Mouse (Mus musculus): ENCODE data around the gene Anapc16. TPM values are rescaled to one million over a fixed set of nuclear protein-coding genes. Genes with fewer than 3 reads are reported as not detected.

The Anapc16 gene
- total and polyA plus RNA-seq, 3 experiments, result 53.7 to 61.5 TPM; not detected in 1

GRCm38 (mm10) chr10:59963609-59964008, 39.3 kb downstream of the Anapc16 start:
- peak; percentile 46 for DNase-seq (ENCODE audit: low read depth, low spot score)
- Histone ChIP-seq H3K9me3 (replicated peaks; ENCODE audit: insufficient read depth, low read length) (no peaks in the 10 kb centered on the region), H3K79me2 (ENCODE audit: control insufficient read depth, insufficient read depth, low read length, poor library complexity) (no peaks in the 10 kb centered on the region), H3K4me3 (ENCODE audit: control insufficient read depth in 1 of 2, insufficient read depth in 1 of 2, low read depth in 2 of 2, low read length in 2 of 2) (no peak overlapping the region), H3K27ac (ENCODE audit: control insufficient read depth, low read depth, low read length) (no peak overlapping the region), H3K9ac (ENCODE audit: control insufficient read depth, low read depth, low read length, poor library complexity, severe bottlenecking) (no peak overlapping the region), H3K36me3 (ENCODE audit: control insufficient read depth in 1 of 2, insufficient read depth in 2 of 2, low read length in 2 of 2) (no peaks in the 10 kb centered on the region), H3K27me3 (ENCODE audit: control insufficient read depth in 1 of 2, insufficient read depth in 2 of 2, low read length in 2 of 2) (no peaks in the 10 kb centered on the region), H3K4me1 (ENCODE audit: control insufficient read depth in 1 of 2, insufficient read depth in 2 of 2, low read length in 2 of 2) (peaks cover 4 to 6% of the 10 kb centered on the region in 2 experiments; a peak in 2 of 4 replicates)
- 0 out of 2 replicates have a peak, but pooled peaks have one; percentile 7 for TF ChIP-seq GATA1 (IDR thresholded peaks at IDR 0.05; ENCODE audit: low read depth, low read length)
- peak; percentile 68 for TF ChIP-seq TCF12 (IDR thresholded peaks at IDR 0.05; ENCODE audit: low read depth, low read length)
- peak; percentile 73; the same call in 1 of the 2 replicates for TF ChIP-seq ETS1 (IDR thresholded peaks at IDR 0.05; ENCODE audit: low read depth, low read length)
- no peak for TF ChIP-seq MAZ (IDR thresholded peaks at IDR 0.05; ENCODE audit: low read depth, low read length)

GRCm38 (mm10) chr10:59959517-59959916, 43.4 kb downstream of the Anapc16 start:
- no peak for TF ChIP-seq TCF12 (IDR thresholded peaks at IDR 0.05; ENCODE audit: low read depth, low read length)
- no peak for TF ChIP-seq MAX (IDR thresholded peaks at IDR 0.05; ENCODE audit: low read length)
- no peak for TF ChIP-seq ZMIZ1 (IDR thresholded peaks at IDR 0.05; ENCODE audit: low read depth, low read length)
- TF ChIP-seq E2F4 (IDR thresholded peaks at IDR 0.05; ENCODE audit: borderline replicate concordance, low read depth, low read length), result no peak
- TF ChIP-seq CHD2 (IDR thresholded peaks at IDR 0.05; ENCODE audit: low read length), result no peak
- TF ChIP-seq POLR2A (IDR thresholded peaks at IDR 0.05; ENCODE audit: control insufficient read depth in 1 of 2, insufficient read depth in 1 of 2, low read depth in 1 of 2, low read length in 2 of 2, poor library complexity in 1 of 2), result no peak
- TF ChIP-seq HCFC1 (IDR thresholded peaks at IDR 0.05; ENCODE audit: low read depth, low read length), result no peak
- no peak for TF ChIP-seq TAL1 (IDR thresholded peaks at IDR 0.05; ENCODE audit: low read length)
- TF ChIP-seq GABPA (IDR thresholded peaks at IDR 0.05; ENCODE audit: low read depth, low read length), result no peak
- TF ChIP-seq KAT2A (conservative IDR thresholded peaks at IDR 0.05; ENCODE audit: low read depth, low read length), result no peak
- TF ChIP-seq ZKSCAN1 (IDR thresholded peaks at IDR 0.05; ENCODE audit: low read depth, low read length), result no peak
- TF ChIP-seq MYC (IDR thresholded peaks at IDR 0.05; ENCODE audit: low read depth, low read length), result no peak
- TF ChIP-seq BHLHE40 (IDR thresholded peaks at IDR 0.05; ENCODE audit: borderline replicate concordance, low read depth, low read length), result no peak
- no peak for TF ChIP-seq SMC3 (IDR thresholded peaks at IDR 0.05; ENCODE audit: low read depth, low read length)
- TF ChIP-seq MAFK (IDR thresholded peaks at IDR 0.05; ENCODE audit: borderline replicate concordance, low read depth, low read length), result no peak
- TF ChIP-seq TBP (IDR thresholded peaks at IDR 0.05; ENCODE audit: low read depth, low read length), result no peak
- TF ChIP-seq POLR2AphosphoS5 (IDR thresholded peaks at IDR 0.05; ENCODE audit: borderline replicate concordance, low read depth, low read length), result no peak
- no peak for TF ChIP-seq ELF1 (IDR thresholded peaks at IDR 0.05; ENCODE audit: low read depth, low read length)
- Histone ChIP-seq H3K36me3 (ENCODE audit: control insufficient read depth in 1 of 2, insufficient read depth in 2 of 2, low read length in 2 of 2) (no peaks in the 10 kb centered on the region), H3K27ac (ENCODE audit: control insufficient read depth, low read depth, low read length) (no peak overlapping the region), H3K79me2 (ENCODE audit: control insufficient read depth, insufficient read depth, low read length, poor library complexity) (no peaks in the 10 kb centered on the region), H3K27me3 (ENCODE audit: control insufficient read depth in 1 of 2, insufficient read depth in 2 of 2, low read length in 2 of 2) (peaks cover 0 to 6% of the 10 kb centered on the region in 2 experiments), H3K4me1 (ENCODE audit: control insufficient read depth in 1 of 2, insufficient read depth in 2 of 2, low read length in 2 of 2) (peaks cover 0 to 6% of the 10 kb centered on the region in 2 experiments; a peak in 1 of 4 replicates), H3K9me3 (replicated peaks; ENCODE audit: insufficient read depth, low read length) (no peaks in the 10 kb centered on the region), H3K9ac (ENCODE audit: control insufficient read depth, low read depth, low read length, poor library complexity, severe bottlenecking) (no peak overlapping the region), H3K4me3 (ENCODE audit: control insufficient read depth in 1 of 2, insufficient read depth in 1 of 2, low read depth in 2 of 2, low read length in 2 of 2) (no peak overlapping the region)
- DNase-seq (ENCODE audit: low read depth, low spot score), result no peak

All from MEL (cell line).